Mouse (Mus musculus): Measurements from ENCODE around the gene Gls2. TPM values are rescaled to one million over a fixed set of nuclear protein-coding genes. Genes with fewer than 3 reads are reported as not detected.
A peak's percentile ranks its signal among the peaks of the same experiment; 100 is the strongest.

Gls2 gene
- polyA plus RNA-seq, 1 experiment from 2014 or later = 0.88 TPM

DNA sequence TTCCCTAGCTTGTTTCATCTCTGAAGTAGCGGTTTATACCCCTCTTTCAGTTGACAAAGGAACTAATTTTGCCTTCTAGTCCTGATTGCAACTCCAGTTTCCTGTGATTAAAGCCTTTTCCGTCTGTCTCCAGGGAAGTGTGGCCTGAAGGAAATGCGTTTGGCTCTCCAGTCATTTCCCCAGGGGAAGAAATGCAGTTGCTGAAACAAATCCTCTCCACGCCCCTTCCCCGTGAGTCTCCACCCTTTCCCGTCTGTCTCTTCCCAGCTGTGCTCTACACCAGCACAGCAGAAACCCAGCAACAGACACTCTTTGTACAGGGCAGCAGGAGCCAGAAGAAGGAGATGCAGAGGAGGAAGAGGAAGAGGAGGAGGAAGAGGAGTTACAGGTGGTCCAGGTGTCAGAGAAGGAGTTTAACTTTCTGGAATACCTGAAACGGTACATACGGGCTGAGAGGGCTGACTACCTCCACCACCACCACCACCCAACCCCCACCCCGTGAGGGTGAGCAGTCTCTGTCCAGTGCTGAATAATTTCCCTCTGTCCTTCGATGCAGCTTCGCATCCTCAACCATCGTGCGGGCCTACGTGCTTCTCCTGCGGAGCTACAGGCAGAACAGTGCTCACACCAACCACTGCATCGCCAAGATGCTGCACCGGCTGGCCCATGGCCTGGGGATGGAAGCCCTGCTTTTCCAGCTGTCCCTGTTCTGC, 52.9 kb downstream of the Gls2 start:
- no peak overlapping the region for H3K9ac ChIP-seq (ENCODE audit: low read length)
- H3K9me3 ChIP-seq (replicated peaks; ENCODE audit: control insufficient read depth, low read length) = no peaks in the 10 kb centered on the region
- ATAC-seq (replicated peaks; ENCODE audit: extremely low read depth, insufficient read depth, low FRiP score) = peak; percentile 71
- peak overlapping the region; percentile 23 for H3K4me2 ChIP-seq (ENCODE audit: low read depth, low read length)
- 71% methylated on average over 17 of the region's 17 CpGs for WGBS
- peaks cover 37% of the 10 kb centered on the region for H3K36me3 ChIP-seq (ENCODE audit: control insufficient read depth, insufficient read depth)
- peaks cover 5% of the 10 kb centered on the region; the same call in 1 of the 2 replicates for H3K4me1 ChIP-seq (ENCODE audit: control insufficient read depth, insufficient read depth, low read length)
- H3K27me3 ChIP-seq (ENCODE audit: control insufficient read depth, insufficient read depth, low read length) = no peaks in the 10 kb centered on the region
- peak overlapping the region; percentile 78 for H3K27ac ChIP-seq (ENCODE audit: low read length)
- H3K4me3 ChIP-seq (ENCODE audit: low read length) = peak overlapping the region; percentile 9; the same call in 1 of the 2 replicates

DNA sequence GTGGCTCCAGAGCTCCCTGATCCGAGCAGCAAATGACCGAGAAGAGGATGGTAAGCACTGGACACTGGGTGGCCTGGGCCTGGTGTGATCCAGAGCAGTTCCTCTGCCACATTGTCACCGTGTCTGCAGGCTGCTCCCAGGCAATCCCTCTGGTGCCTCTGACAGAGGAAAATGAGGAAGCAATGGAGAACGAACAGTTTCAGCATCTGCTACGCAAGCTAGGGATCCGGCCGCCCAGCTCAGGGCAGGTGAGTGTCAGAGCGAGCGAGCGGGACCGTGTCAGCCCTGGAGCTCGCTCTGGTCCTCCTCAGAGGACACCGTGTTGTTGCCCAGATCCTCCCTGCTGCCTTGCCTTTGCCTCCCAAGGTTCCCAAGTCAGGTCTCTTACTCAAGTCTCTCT, 56.3 kb downstream of the Gls2 start:
- 91% methylated on average over 13 of the region's 13 CpGs for WGBS
- H3K4me1 ChIP-seq (ENCODE audit: control insufficient read depth, insufficient read depth, low read length) = no peaks in the 10 kb centered on the region
- H3K4me2 ChIP-seq (ENCODE audit: low read depth, low read length) = no peak overlapping the region
- H3K36me3 ChIP-seq (ENCODE audit: control insufficient read depth, insufficient read depth) = peaks cover 36% of the 10 kb centered on the region
- H3K9ac ChIP-seq (ENCODE audit: low read length) = no peak overlapping the region
- H3K9me3 ChIP-seq (replicated peaks; ENCODE audit: control insufficient read depth, low read length) = no peaks in the 10 kb centered on the region
- no peak overlapping the region for H3K27ac ChIP-seq (ENCODE audit: low read length)
- H3K27me3 ChIP-seq (ENCODE audit: control insufficient read depth, insufficient read depth, low read length) = no peaks in the 10 kb centered on the region
- no peak for ATAC-seq (replicated peaks; ENCODE audit: extremely low read depth, insufficient read depth, low FRiP score)
- no peak overlapping the region for H3K4me3 ChIP-seq (ENCODE audit: low read length)

DNA sequence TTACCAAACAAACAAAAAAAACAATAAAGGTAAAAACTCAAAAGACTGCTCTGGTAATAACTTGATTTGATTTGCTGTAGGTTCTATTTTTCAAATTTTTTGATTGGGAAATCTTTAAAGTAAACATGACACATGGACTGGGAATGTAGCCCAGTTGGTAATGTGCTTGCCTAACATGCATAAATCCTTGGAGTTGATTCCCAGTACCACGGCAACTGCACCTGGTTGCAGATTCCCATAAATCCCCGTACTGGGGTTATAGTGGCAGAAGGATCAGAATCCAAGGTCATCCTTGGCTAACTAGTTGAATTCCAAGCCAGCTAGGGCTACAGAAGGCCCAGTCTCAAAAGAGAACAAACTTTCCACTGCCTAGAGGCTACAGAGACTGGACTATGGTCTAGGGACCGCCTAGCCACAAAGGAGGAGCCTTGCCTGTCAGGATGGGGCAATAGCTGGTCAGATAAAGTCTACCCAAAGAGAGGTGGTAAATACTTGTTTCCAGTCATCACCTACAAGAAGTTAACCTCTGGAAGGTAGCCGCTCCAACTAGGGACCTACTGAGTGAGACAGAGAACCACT, 59.5 kb downstream of the Gls2 start, which contains the start of gene Apon:
Gene Apon (plus strand): TSS at position 420 of the 579 bp plus-strand sequence.
- H3K9ac ChIP-seq (ENCODE audit: low read length) = no peak within 1 kb of the TSS
- H3K9me3 ChIP-seq (replicated peaks; ENCODE audit: control insufficient read depth, low read length) = no peaks in the 10 kb centered on the region
- H3K27ac ChIP-seq (ENCODE audit: low read length) = no peak within 1 kb of the TSS
- peaks cover 32% of the 10 kb centered on the region for H3K36me3 ChIP-seq (ENCODE audit: control insufficient read depth, insufficient read depth)
- 83% methylated on average over 4 of the region's 4 CpGs for WGBS
- H3K4me2 ChIP-seq (ENCODE audit: low read depth, low read length) = no peak within 1 kb of the TSS
- no peak within 1 kb of the TSS for H3K4me3 ChIP-seq (ENCODE audit: low read length)
- ATAC-seq (replicated peaks; ENCODE audit: extremely low read depth, insufficient read depth, low FRiP score) = no peak
- no peaks in the 10 kb centered on the region for H3K4me1 ChIP-seq (ENCODE audit: control insufficient read depth, insufficient read depth, low read length)
- H3K27me3 ChIP-seq (ENCODE audit: control insufficient read depth, insufficient read depth, low read length) = no peaks in the 10 kb centered on the region

DNA sequence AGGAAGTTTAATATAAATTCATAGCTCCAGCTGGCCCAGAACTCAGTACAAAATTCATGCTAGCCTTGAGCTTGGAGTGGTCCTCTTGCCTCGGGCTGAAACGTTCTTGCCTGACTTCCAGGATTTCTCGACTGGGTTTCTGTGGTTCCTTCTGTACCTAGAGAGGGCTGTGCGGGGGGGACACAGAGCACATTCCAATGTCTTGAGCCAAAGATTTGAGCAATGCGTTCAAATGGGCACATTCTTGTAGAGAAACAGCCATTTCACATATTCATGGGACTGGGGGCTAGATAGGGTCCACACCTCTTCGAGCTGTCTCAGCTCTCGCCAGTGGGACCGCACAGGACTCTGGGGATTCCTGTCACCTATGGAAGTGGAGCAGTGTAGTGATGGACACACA, 61.7 kb downstream of the Gls2 start:
- Histone ChIP-seq H3K4me1 (ENCODE audit: control insufficient read depth, insufficient read depth, low read length) (no peaks in the 10 kb centered on the region), H3K4me2 (ENCODE audit: low read depth, low read length) (no peak overlapping the region), H3K27ac (ENCODE audit: low read length) (no peak overlapping the region), H3K4me3 (ENCODE audit: low read length) (no peak overlapping the region), H3K9me3 (replicated peaks; ENCODE audit: control insufficient read depth, low read length) (no peaks in the 10 kb centered on the region), H3K9ac (ENCODE audit: low read length) (no peak overlapping the region), H3K36me3 (ENCODE audit: control insufficient read depth, insufficient read depth) (peaks cover 17% of the 10 kb centered on the region; the same call in 1 of the 2 replicates), H3K27me3 (ENCODE audit: control insufficient read depth, insufficient read depth, low read length) (no peaks in the 10 kb centered on the region)
- 78% methylated on average over 8 of the region's 8 CpGs for whole genome bisulfite sequencing
- ATAC-seq (replicated peaks; ENCODE audit: extremely low read depth, insufficient read depth, low FRiP score) = no peak

DNA sequence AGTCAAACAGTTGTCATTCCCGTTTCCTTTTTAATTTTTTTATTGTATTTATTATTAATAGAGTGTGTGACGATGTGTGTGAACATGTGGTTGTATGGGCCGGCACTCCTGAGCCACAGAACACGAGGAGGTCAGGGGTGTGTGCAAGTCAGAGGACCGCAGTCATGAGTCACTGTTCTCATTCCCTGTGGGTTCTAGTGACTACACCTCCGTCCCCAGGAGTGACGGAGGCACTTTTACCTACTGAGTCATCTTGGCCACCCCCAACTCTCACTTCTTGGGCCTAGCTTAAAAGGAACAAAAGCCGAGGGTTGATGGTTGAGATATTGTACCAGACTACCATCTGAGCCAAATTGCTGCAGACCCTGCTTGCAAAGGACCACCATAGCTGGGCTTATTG, 62.1 kb downstream of the Gls2 start:
- Histone ChIP-seq H3K4me1 (ENCODE audit: control insufficient read depth, insufficient read depth, low read length) (no peaks in the 10 kb centered on the region), H3K9ac (ENCODE audit: low read length) (no peak overlapping the region), H3K27me3 (ENCODE audit: control insufficient read depth, insufficient read depth, low read length) (no peaks in the 10 kb centered on the region), H3K9me3 (replicated peaks; ENCODE audit: control insufficient read depth, low read length) (no peaks in the 10 kb centered on the region), H3K4me3 (ENCODE audit: low read length) (no peak overlapping the region), H3K36me3 (ENCODE audit: control insufficient read depth, insufficient read depth) (peaks cover 15% of the 10 kb centered on the region; the same call in 1 of the 2 replicates), H3K4me2 (ENCODE audit: low read depth, low read length) (no peak overlapping the region), H3K27ac (ENCODE audit: low read length) (no peak overlapping the region)
- 78% methylated on average over 8 of the region's 8 CpGs for WGBS
- ATAC-seq (replicated peaks; ENCODE audit: extremely low read depth, insufficient read depth, low FRiP score) = no peak

DNA sequence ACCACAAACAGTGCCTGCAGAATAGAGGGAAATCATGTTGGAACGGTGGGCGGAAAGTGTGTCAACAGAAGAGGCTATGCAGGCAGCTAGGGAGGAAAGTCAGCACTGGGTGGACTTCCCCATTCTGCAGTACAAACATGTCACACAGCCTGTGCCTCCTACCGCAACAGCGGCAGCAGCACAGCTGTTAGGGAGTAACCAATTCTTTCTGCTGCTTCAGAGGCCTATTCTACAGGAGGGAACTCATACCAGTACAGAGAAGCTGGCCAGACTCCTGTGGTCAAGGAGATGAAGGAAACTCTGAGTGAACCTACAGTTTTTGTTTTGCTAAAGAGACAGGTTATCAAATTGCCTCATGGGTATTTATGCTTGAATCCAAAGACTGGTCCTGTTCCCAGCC, 64.7 kb downstream of the Gls2 start:
- no peak overlapping the region for H3K4me2 ChIP-seq (ENCODE audit: low read depth, low read length)
- ATAC-seq (replicated peaks; ENCODE audit: extremely low read depth, insufficient read depth, low FRiP score) = no peak
- no peaks in the 10 kb centered on the region for H3K27me3 ChIP-seq (ENCODE audit: control insufficient read depth, insufficient read depth, low read length)
- no peak overlapping the region for H3K4me3 ChIP-seq (ENCODE audit: low read length)
- H3K9me3 ChIP-seq (replicated peaks; ENCODE audit: control insufficient read depth, low read length) = no peaks in the 10 kb centered on the region
- WGBS = 66% methylated on average over 4 of the region's 4 CpGs
- H3K27ac ChIP-seq (ENCODE audit: low read length) = no peak overlapping the region
- H3K36me3 ChIP-seq (ENCODE audit: control insufficient read depth, insufficient read depth) = no peaks in the 10 kb centered on the region
- H3K9ac ChIP-seq (ENCODE audit: low read length) = no peak overlapping the region
- no peaks in the 10 kb centered on the region for H3K4me1 ChIP-seq (ENCODE audit: control insufficient read depth, insufficient read depth, low read length)

Other genes with a start within 250 kb of the Gls2 start
- gene Hsd17b6, start 186.8 kb upstream of the Gls2 start, polyA plus RNA-seq (2015; fragmentation: Nextera tagmentation; extraction: Ambion mirVana) = not detected in 2 replicates
- 45.8 and 50.8 TPM in 2 replicates for gene Prim1, start 179.3 kb upstream of the Gls2 start, polyA plus RNA-seq (2015; fragmentation: Nextera tagmentation; extraction: Ambion mirVana)
- 419 and 441 TPM in 2 replicates for gene Naca, start 158.9 kb upstream of the Gls2 start, polyA plus RNA-seq (2015; fragmentation: Nextera tagmentation; extraction: Ambion mirVana)
- 263 and 278 TPM in 2 replicates for gene Ptges3, start 135.5 kb upstream of the Gls2 start, polyA plus RNA-seq (2015; fragmentation: Nextera tagmentation; extraction: Ambion mirVana)
- 6,748 and 7,106 TPM in 2 replicates for gene Atp5b, start 111.2 kb upstream of the Gls2 start, polyA plus RNA-seq (2015; fragmentation: Nextera tagmentation; extraction: Ambion mirVana)
- 6.6 and 8.5 TPM in 2 replicates for gene Baz2a, start 102.9 kb upstream of the Gls2 start, polyA plus RNA-seq (2015; fragmentation: Nextera tagmentation; extraction: Ambion mirVana)
- gene Rbms2, start 14.2 kb upstream of the Gls2 start, polyA plus RNA-seq (2015; fragmentation: Nextera tagmentation; extraction: Ambion mirVana) = 35.8 and 37.7 TPM in 2 replicates
- 45.1 and 46.1 TPM in 2 replicates for gene Spryd4, start 17.4 kb downstream of the Gls2 start, polyA plus RNA-seq (2015; fragmentation: Nextera tagmentation; extraction: Ambion mirVana)
- gene Mip, start 31.4 kb downstream of the Gls2 start, polyA plus RNA-seq (2015; fragmentation: Nextera tagmentation; extraction: Ambion mirVana) = not detected in 2 replicates
- gene Timeless, start 37.6 kb downstream of the Gls2 start, polyA plus RNA-seq (2015; fragmentation: Nextera tagmentation; extraction: Ambion mirVana) = 29.6 and 30.4 TPM in 2 replicates
- gene Apon, start 59.6 kb downstream of the Gls2 start, polyA plus RNA-seq (2015; fragmentation: Nextera tagmentation; extraction: Ambion mirVana) = 0.17 TPM in 1 of 2 replicates, not detected in the other
- 0.15 and 0.26 TPM in 2 replicates for gene Apof, start 74.2 kb downstream of the Gls2 start, polyA plus RNA-seq (2015; fragmentation: Nextera tagmentation; extraction: Ambion mirVana)
- gene Stat2, start 76.1 kb downstream of the Gls2 start, polyA plus RNA-seq (2015; fragmentation: Nextera tagmentation; extraction: Ambion mirVana) = 11.3 and 11.8 TPM in 2 replicates
- gene Il23a, start 104.3 kb downstream of the Gls2 start, polyA plus RNA-seq (2015; fragmentation: Nextera tagmentation; extraction: Ambion mirVana) = 4.3 and 6.0 TPM in 2 replicates
- gene Pan2, start 108.9 kb downstream of the Gls2 start, polyA plus RNA-seq (2015; fragmentation: Nextera tagmentation; extraction: Ambion mirVana) = 26.1 and 28.1 TPM in 2 replicates
- gene Cnpy2, start 128.0 kb downstream of the Gls2 start, polyA plus RNA-seq (2015; fragmentation: Nextera tagmentation; extraction: Ambion mirVana) = 184 and 195 TPM in 2 replicates
- 567 and 572 TPM in 2 replicates for gene Cs, start 143.3 kb downstream of the Gls2 start, polyA plus RNA-seq (2015; fragmentation: Nextera tagmentation; extraction: Ambion mirVana)
- gene Coq10a, start 174.5 kb downstream of the Gls2 start, polyA plus RNA-seq (2015; fragmentation: Nextera tagmentation; extraction: Ambion mirVana) = 13.4 and 19.4 TPM in 2 replicates
- 8.1 and 8.5 TPM in 2 replicates for gene Ankrd52, start 182.7 kb downstream of the Gls2 start, polyA plus RNA-seq (2015; fragmentation: Nextera tagmentation; extraction: Ambion mirVana)
- 0.41 TPM in 1 of 2 replicates, not detected in the other for gene Slc39a5, start 206.8 kb downstream of the Gls2 start, polyA plus RNA-seq (2015; fragmentation: Nextera tagmentation; extraction: Ambion mirVana)
- 55.9 and 60.4 TPM in 2 replicates for gene Nabp2, start 217.0 kb downstream of the Gls2 start, polyA plus RNA-seq (2015; fragmentation: Nextera tagmentation; extraction: Ambion mirVana)
- gene Rnf41, start 217.2 kb downstream of the Gls2 start, polyA plus RNA-seq (2015; fragmentation: Nextera tagmentation; extraction: Ambion mirVana) = 29.9 and 31.7 TPM in 2 replicates